Mouse (Mus musculus): ENCODE results near the gene Rnf212b.

DNA sequence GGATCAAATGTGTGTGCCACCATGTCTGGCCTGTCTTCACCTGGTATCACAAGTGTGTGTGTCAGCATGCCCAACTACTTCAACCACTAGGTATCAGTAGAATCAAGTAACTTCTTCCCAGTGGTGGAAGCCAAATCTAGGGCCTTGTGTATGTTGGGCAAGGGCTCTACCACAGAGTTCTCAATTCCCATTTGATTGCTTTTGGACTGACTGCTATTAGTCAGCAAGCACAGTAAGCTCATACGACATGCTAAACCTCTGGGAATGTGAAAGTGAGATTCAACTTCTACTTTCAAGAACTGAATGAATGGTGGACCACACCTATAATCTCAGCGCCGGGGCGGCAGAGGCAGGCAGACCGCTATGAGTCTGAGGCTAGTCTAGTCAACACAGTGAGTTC is 43.6 kb upstream of the Rnf212b start:
- TF ChIP-seq CTCF (IDR thresholded peaks at IDR 0.05; ENCODE audit: low read depth, low read length) = no peak
- no peak for TF ChIP-seq GATA1 (IDR thresholded peaks at IDR 0.05; ENCODE audit: borderline replicate concordance, low read length)
